Mouse (Mus musculus) skeletal muscle tissue, adult 2 months (tissue): ENCODE measurements around the gene Nr1h4.
A peak's percentile ranks its signal among the peaks of the same experiment; 100 is the strongest.
"Not testable (repeated sequence)": the region's sequence is repeated elsewhere in the genome, so short reads cannot be mapped to it uniquely, and the experiment has no call there.

Source experiments
- DNase-seq: peaks from one replicate; pipeline ENCODE4 v3.0.0-alpha.2; 2012; ENCODE audit warnings: low read depth, low spot score

Gene Nr1h4

GRCm38 (mm10) chr10:89532929-89533727 is at the start of gene Nr1h4:
Nr1h4 (minus strand) TSS chr10:89533585.
- no peak for DNase-seq

- no peak for DNase-seq
These were observed 45.4 kb upstream of the Nr1h4 start for GRCm38 (mm10) chr10:89578801-89579200.

- no peak for DNase-seq
These were observed 44.3 kb upstream of the Nr1h4 start for GRCm38 (mm10) chr10:89577666-89578065.

- no peak for DNase-seq
These were observed 40.0 kb upstream of the Nr1h4 start for GRCm38 (mm10) chr10:89573421-89573820.

- DNase-seq: no peak
These were observed 39.6 kb upstream of the Nr1h4 start for GRCm38 (mm10) chr10:89572946-89573345.

- no peak for DNase-seq
These were observed 34.0 kb upstream of the Nr1h4 start for GRCm38 (mm10) chr10:89567391-89567790.

- no peak for DNase-seq
These were observed 32.1 kb upstream of the Nr1h4 start for GRCm38 (mm10) chr10:89565301-89566022.

GRCm38 (mm10) chr10:89562113-89562512 is 28.7 kb upstream of the Nr1h4 start:
- no peak for DNase-seq

- no peak for DNase-seq
These were observed 26.0 kb upstream of the Nr1h4 start for GRCm38 (mm10) chr10:89559351-89559750.

GRCm38 (mm10) chr10:89554885-89555284 is 21.5 kb upstream of the Nr1h4 start:
- not testable (repeated sequence) for DNase-seq

- DNase-seq: not testable (repeated sequence)
These were observed 20.5 kb upstream of the Nr1h4 start for GRCm38 (mm10) chr10:89553855-89554254.

- no peak for DNase-seq
These were observed 19.6 kb upstream of the Nr1h4 start for GRCm38 (mm10) chr10:89553015-89553414.

- DNase-seq: peak; percentile 13
These were observed 18.3 kb upstream of the Nr1h4 start for GRCm38 (mm10) chr10:89551657-89552056.

GRCm38 (mm10) chr10:89548028-89548427 is 14.6 kb upstream of the Nr1h4 start:
- no peak for DNase-seq

- no peak for DNase-seq
These were observed 13.6 kb upstream of the Nr1h4 start for GRCm38 (mm10) chr10:89546989-89547388.

GRCm38 (mm10) chr10:89543867-89544266 is 10.5 kb upstream of the Nr1h4 start:
- DNase-seq: no peak

- DNase-seq: no peak
These were observed 8.9 kb upstream of the Nr1h4 start for GRCm38 (mm10) chr10:89542321-89542720.

GRCm38 (mm10) chr10:89532451-89532850 is 934 bp downstream of the Nr1h4 start:
- no peak for DNase-seq

GRCm38 (mm10) chr10:89531976-89532375 is 1.4 kb downstream of the Nr1h4 start:
- no peak for DNase-seq

- DNase-seq: no peak
These were observed 2.2 kb downstream of the Nr1h4 start for GRCm38 (mm10) chr10:89531194-89531634.

GRCm38 (mm10) chr10:89527054-89527453 is 6.3 kb downstream of the Nr1h4 start:
- DNase-seq: peak; percentile 45

- DNase-seq: no peak
These were observed 7.6 kb downstream of the Nr1h4 start for GRCm38 (mm10) chr10:89525823-89526222.

- DNase-seq: no peak
These were observed 10.9 kb downstream of the Nr1h4 start for GRCm38 (mm10) chr10:89522481-89522880.
